Mouse (Mus musculus): ENCODE results near the gene Atxn1. TPM values are rescaled to one million over a fixed set of nuclear protein-coding genes. Genes with fewer than 3 reads are reported as not detected.
A peak's percentile ranks its signal among the peaks of the same experiment; 100 is the strongest.

The Atxn1 gene
- polyA plus RNA-seq, 1 experiment from 2014 or later: 8.2 TPM

- H3K27me3 ChIP-seq: no peaks in the 10 kb centered on the region
- H3K9ac ChIP-seq: no peak overlapping the region
- WGBS: 53% methylated on average over 11 of the region's 11 CpGs
- peaks cover 6% of the 10 kb centered on the region for H3K4me1 ChIP-seq (replicated peaks)
- no peak overlapping the region for H3K4me3 ChIP-seq
- no peak overlapping the region for H3K27ac ChIP-seq (replicated peaks)
- no peaks in the 10 kb centered on the region for H3K36me3 ChIP-seq
- no peak overlapping the region for H3K4me2 ChIP-seq
- no peak for ATAC-seq (ENCODE audit: low read depth)
- H3K9me3 ChIP-seq: no peaks in the 10 kb centered on the region
Measured at GRCm38 (mm10) chr13:45614762-45615161, 350.0 kb downstream of the Atxn1 start.

DNA sequence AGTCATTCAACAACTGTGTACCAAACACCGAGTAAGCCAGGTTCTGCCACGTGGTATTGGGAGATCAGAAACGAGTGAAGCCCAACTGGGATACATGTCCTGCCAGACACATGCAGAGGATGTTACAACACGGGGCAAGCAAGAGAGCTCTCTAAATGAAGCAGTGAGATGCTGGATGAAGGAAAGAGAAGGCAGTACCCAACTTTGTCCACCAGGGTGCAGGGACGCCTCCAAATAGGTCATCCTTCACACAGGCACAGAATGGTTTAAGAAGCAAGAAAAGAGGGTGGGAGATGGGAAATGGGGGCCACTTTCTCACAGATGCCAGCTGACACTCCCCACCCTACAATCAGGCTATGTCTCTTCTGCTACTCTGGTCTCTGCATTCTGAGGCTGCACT is 351.5 kb downstream of the Atxn1 start:
- Histone ChIP-seq H3K9me3 (no peaks in the 10 kb centered on the region), H3K27ac (replicated peaks) (no peak overlapping the region), H3K4me3 (no peak overlapping the region), H3K36me3 (no peaks in the 10 kb centered on the region), H3K4me2 (no peak overlapping the region), H3K27me3 (no peaks in the 10 kb centered on the region), H3K4me1 (replicated peaks) (peaks cover 13% of the 10 kb centered on the region), H3K9ac (no peak overlapping the region)
- ATAC-seq (ENCODE audit: low read depth): no peak
- WGBS: 30% methylated on average over 5 of the region's 5 CpGs

GRCm38 (mm10) chr13:45611554-45611953 is 353.3 kb downstream of the Atxn1 start:
- Histone ChIP-seq H3K36me3 (no peaks in the 10 kb centered on the region), H3K4me3 (no peak overlapping the region), H3K27ac (replicated peaks) (no peak overlapping the region), H3K4me1 (replicated peaks) (peaks cover 13% of the 10 kb centered on the region), H3K9me3 (no peaks in the 10 kb centered on the region), H3K9ac (no peak overlapping the region), H3K27me3 (no peaks in the 10 kb centered on the region), H3K4me2 (no peak overlapping the region)
- WGBS: 71% methylated on average over 3 of the region's 3 CpGs
- ATAC-seq (ENCODE audit: low read depth): no peak

DNA sequence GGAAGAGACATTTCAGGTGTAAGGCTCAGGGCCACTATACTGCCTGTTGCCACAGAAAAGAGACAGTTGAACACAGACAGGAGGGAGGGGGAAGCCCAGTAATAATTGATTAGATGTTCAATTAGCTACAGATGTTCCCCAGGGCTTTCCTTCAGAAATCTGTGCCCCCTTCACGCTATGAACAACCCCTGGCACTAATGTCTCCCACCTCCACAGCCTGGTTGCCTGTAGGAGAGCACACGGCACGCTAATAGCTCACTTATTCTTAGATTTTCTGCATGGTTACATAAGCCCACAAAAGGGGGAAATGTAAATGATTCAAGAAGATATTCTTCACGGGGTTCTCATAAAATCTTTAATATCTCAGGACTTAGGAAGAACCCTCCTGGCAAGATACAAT is 355.3 kb downstream of the Atxn1 start:
- H3K36me3 ChIP-seq: no peaks in the 10 kb centered on the region
- peak; percentile 65 for ATAC-seq (ENCODE audit: low read depth)
- no peaks in the 10 kb centered on the region for H3K27me3 ChIP-seq
- no peaks in the 10 kb centered on the region for H3K9me3 ChIP-seq
- H3K4me3 ChIP-seq: no peak overlapping the region
- H3K9ac ChIP-seq: no peak overlapping the region
- 39% methylated on average over 4 of the region's 4 CpGs for WGBS
- no peak overlapping the region for H3K4me2 ChIP-seq
- H3K4me1 ChIP-seq (replicated peaks): 0 out of 2 replicates have a peak, but pooled peaks cover 7% of the 10 kb centered on the region
- H3K27ac ChIP-seq (replicated peaks): no peak overlapping the region

DNA sequence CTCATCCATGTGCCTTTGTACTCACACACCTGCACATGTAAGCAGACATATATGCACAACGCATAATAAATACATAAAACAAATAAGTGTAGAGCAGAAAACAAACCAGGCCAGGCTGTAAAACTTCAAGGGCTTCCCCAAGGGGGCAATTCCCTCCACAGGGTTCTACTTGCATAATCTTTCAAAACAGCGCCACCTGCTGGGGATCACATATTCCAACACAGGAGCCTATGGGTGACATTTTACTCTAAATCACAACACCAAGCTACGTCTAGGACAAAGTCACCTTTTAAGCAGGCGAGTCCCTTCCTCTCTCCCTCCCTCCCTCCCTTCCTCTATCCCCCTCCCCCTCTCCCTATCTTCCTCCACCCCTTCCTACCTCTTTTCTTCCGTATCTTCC is 356.2 kb downstream of the Atxn1 start:
- H3K4me2 ChIP-seq: no peak overlapping the region
- H3K9ac ChIP-seq: no peak overlapping the region
- H3K4me1 ChIP-seq (replicated peaks): 0 out of 2 replicates have a peak, but pooled peaks cover 7% of the 10 kb centered on the region
- no peaks in the 10 kb centered on the region for H3K36me3 ChIP-seq
- H3K9me3 ChIP-seq: no peaks in the 10 kb centered on the region
- WGBS: 96% methylated on average over 5 of the region's 5 CpGs
- no peak overlapping the region for H3K27ac ChIP-seq (replicated peaks)
- ATAC-seq (ENCODE audit: low read depth): no peak
- no peak overlapping the region for H3K4me3 ChIP-seq
- H3K27me3 ChIP-seq: no peaks in the 10 kb centered on the region

DNA sequence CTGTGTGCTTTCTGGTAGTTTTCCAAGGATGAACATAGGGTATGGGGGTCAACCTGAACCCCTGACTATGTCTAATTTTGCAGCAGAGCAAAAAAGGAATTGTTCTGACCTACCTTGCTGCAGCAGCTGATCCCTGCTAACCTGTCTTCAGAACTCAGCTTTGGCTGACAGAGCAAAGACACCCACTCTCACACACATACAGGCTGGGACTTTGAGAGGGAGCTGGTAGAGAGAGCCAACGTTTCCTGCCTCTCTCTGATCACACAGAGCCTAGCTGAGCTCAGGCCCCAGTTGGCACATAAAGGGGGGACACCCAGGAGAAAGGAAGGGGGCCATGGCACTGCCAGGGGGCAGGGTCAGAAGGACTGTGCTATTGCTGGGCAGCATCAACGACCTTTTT is 356.9 kb downstream of the Atxn1 start:
- Histone ChIP-seq H3K4me2 (no peak overlapping the region), H3K27me3 (no peaks in the 10 kb centered on the region), H3K9me3 (no peaks in the 10 kb centered on the region), H3K4me1 (replicated peaks) (0 out of 2 replicates have a peak, but pooled peaks cover 7% of the 10 kb centered on the region), H3K27ac (replicated peaks) (no peak overlapping the region), H3K36me3 (no peaks in the 10 kb centered on the region), H3K4me3 (no peak overlapping the region), H3K9ac (no peak overlapping the region)
- 61% methylated on average over 2 of the region's 2 CpGs for WGBS
- ATAC-seq (ENCODE audit: low read depth): no peak

DNA sequence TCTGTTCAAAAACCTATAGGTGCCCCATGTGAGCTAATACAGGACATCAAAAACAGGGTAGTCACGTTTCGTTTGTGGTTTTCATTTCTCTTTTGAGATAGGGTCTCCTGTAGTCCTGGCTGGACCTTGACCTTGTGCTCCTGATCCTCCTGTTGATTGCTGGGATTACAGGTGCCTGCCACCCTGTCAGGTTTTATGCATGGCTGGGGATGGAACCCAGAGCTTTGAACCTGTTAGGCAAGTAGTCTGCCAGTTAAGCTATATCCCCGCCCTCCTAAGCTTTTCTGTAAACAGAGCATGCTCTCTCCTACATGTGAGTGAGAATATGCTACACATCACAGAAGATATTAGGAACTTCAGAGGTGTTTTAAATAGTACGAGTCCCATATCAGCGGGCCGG is 361.2 kb downstream of the Atxn1 start:
- Histone ChIP-seq H3K9me3 (no peaks in the 10 kb centered on the region), H3K9ac (no peak overlapping the region), H3K36me3 (no peaks in the 10 kb centered on the region), H3K4me2 (no peak overlapping the region), H3K27ac (replicated peaks) (no peak overlapping the region), H3K4me3 (no peak overlapping the region), H3K4me1 (replicated peaks) (peaks cover 10% of the 10 kb centered on the region), H3K27me3 (no peaks in the 10 kb centered on the region)
- no peak for ATAC-seq (ENCODE audit: low read depth)
- 91% methylated on average over 6 of the region's 6 CpGs for WGBS

- Histone ChIP-seq H3K4me1 (replicated peaks) (peaks cover 20% of the 10 kb centered on the region), H3K9me3 (no peaks in the 10 kb centered on the region), H3K27ac (replicated peaks) (peak overlapping the region; percentile 74), H3K27me3 (no peaks in the 10 kb centered on the region), H3K4me3 (no peak overlapping the region), H3K4me2 (no peak overlapping the region), H3K36me3 (no peaks in the 10 kb centered on the region), H3K9ac (no peak overlapping the region)
- 28% methylated on average over 6 of the region's 6 CpGs for WGBS
- ATAC-seq (ENCODE audit: low read depth): peak; percentile 87
Measured at GRCm38 (mm10) chr13:45600443-45600842, 364.4 kb downstream of the Atxn1 start.

GRCm38 (mm10) chr13:45599831-45600230 is 365.0 kb downstream of the Atxn1 start:
- H3K27ac ChIP-seq (replicated peaks): peak overlapping the region; percentile 74
- 37% methylated on average over 2 of the region's 2 CpGs for WGBS
- H3K9me3 ChIP-seq: no peaks in the 10 kb centered on the region
- no peak overlapping the region for H3K9ac ChIP-seq
- no peaks in the 10 kb centered on the region for H3K27me3 ChIP-seq
- no peaks in the 10 kb centered on the region for H3K36me3 ChIP-seq
- H3K4me3 ChIP-seq: no peak overlapping the region
- peaks cover 26% of the 10 kb centered on the region for H3K4me1 ChIP-seq (replicated peaks)
- ATAC-seq (ENCODE audit: low read depth): peak; percentile 51; the same call in 1 of the 2 replicates
- H3K4me2 ChIP-seq: no peak overlapping the region

GRCm38 (mm10) chr13:45595416-45595815 is 369.4 kb downstream of the Atxn1 start:
- Histone ChIP-seq H3K9ac (no peak overlapping the region), H3K4me1 (replicated peaks) (peaks cover 29% of the 10 kb centered on the region), H3K4me3 (no peak overlapping the region), H3K9me3 (no peaks in the 10 kb centered on the region), H3K36me3 (no peaks in the 10 kb centered on the region), H3K27me3 (no peaks in the 10 kb centered on the region), H3K27ac (replicated peaks) (peak overlapping the region; percentile 64; the same call in 1 of the 2 replicates), H3K4me2 (no peak overlapping the region)
- WGBS: 43% methylated on average over 7 of the region's 7 CpGs
- peak; percentile 28; the same call in 1 of the 2 replicates for ATAC-seq (ENCODE audit: low read depth)

DNA sequence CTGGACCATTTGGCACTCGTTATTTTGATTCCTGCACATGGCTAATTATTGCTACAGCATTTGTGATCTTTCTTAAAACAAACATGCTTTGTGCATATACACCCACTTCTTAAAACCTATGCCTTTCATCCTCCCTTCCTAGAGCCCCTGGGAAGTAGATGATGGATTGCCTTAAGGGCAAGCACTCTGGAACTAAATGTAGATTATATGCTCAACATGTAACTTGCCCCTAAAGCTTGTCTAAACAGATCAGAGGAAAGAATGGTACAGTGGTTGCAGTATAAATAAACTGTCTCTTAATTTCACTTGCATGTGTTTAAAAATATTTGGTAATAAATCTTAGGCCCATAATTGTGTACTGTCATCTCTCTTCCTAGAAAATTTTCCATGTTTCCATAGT is 370.9 kb downstream of the Atxn1 start:
- H3K9me3 ChIP-seq: no peaks in the 10 kb centered on the region
- no peaks in the 10 kb centered on the region for H3K27me3 ChIP-seq
- H3K36me3 ChIP-seq: no peaks in the 10 kb centered on the region
- H3K4me1 ChIP-seq (replicated peaks): peaks cover 25% of the 10 kb centered on the region
- H3K27ac ChIP-seq (replicated peaks): no peak overlapping the region
- no peak for ATAC-seq (ENCODE audit: low read depth)
- H3K9ac ChIP-seq: no peak overlapping the region
- 76% methylated on average over 1 of the region's 1 CpGs for WGBS
- H3K4me2 ChIP-seq: no peak overlapping the region
- no peak overlapping the region for H3K4me3 ChIP-seq

GRCm38 (mm10) chr13:45590898-45591297 is 373.9 kb downstream of the Atxn1 start:
- Histone ChIP-seq H3K27me3 (no peaks in the 10 kb centered on the region), H3K4me1 (replicated peaks) (peaks cover 20% of the 10 kb centered on the region), H3K9ac (no peak overlapping the region), H3K27ac (replicated peaks) (no peak overlapping the region), H3K4me2 (no peak overlapping the region), H3K4me3 (no peak overlapping the region), H3K36me3 (no peaks in the 10 kb centered on the region), H3K9me3 (no peaks in the 10 kb centered on the region)
- no peak for ATAC-seq (ENCODE audit: low read depth)

- Histone ChIP-seq H3K27me3 (no peaks in the 10 kb centered on the region), H3K4me1 (replicated peaks) (peaks cover 12% of the 10 kb centered on the region), H3K9me3 (no peaks in the 10 kb centered on the region), H3K36me3 (no peaks in the 10 kb centered on the region), H3K4me3 (no peak overlapping the region), H3K4me2 (no peak overlapping the region), H3K9ac (no peak overlapping the region), H3K27ac (replicated peaks) (peak overlapping the region; percentile 62)
- ATAC-seq (ENCODE audit: low read depth): no peak
- WGBS: 86% methylated on average over 5 of the region's 5 CpGs
Measured at GRCm38 (mm10) chr13:45583061-45583460, 381.7 kb downstream of the Atxn1 start.

Data from neural tube, embryonic 13.5 days (tissue).